Mouse (Mus musculus) B cell, adult 2 months (primary cell): Measurements from ENCODE around the gene Fbxl2.
"Not testable (repeated sequence)": the region's sequence is repeated elsewhere in the genome, so short reads cannot be mapped to it uniquely, and the experiment has no call there.

Source experiments
- DNase-seq, 2 experiments: peaks; one replicate each; pipeline ENCODE4 v3.0.0; 2022

The Fbxl2 gene

DNA sequence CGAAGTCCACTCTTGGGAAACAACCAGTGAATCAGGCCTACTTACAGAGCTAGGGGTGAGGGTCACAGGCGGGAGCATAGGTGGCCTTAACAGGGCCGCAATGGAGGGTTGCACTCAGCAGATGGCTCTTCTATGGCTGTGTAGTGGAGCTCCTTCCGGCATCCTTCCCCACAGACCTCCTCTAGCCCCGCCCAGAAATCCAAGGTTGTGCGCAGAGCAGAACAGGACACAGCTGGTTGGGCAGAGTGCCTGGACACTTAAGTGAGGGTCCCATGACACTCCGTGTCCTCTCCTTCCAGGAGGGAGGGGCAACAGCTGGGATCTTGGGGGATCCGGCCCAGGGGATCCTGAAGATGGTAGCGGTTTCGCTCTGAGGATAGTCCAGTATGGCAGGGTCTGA, at the start of gene Fbxl2:
Gene Fbxl2 (minus strand): TSS at position 164 of the 400 bp plus-strand sequence.
- DNase-seq, result no peak

DNA sequence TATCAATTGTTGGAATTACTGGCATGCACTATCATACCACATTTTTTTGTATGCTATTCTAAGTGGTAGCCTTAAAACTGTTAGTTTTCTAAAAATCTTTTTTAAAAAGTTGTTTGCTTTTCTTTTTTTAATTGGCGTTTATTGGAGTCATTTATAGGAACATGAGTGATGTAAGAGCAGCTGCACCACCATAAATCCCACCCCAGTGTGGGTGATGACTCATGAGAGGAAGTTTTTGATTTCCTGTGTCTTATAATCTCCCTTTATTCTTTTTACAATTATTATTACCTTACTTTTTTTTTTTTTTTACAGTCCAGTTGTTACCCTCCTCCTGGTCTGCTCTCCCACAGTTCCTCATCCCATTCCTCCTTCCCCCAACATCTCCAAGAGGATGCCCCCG, 48.9 kb upstream of the Fbxl2 start:
- no peak for DNase-seq

DNA sequence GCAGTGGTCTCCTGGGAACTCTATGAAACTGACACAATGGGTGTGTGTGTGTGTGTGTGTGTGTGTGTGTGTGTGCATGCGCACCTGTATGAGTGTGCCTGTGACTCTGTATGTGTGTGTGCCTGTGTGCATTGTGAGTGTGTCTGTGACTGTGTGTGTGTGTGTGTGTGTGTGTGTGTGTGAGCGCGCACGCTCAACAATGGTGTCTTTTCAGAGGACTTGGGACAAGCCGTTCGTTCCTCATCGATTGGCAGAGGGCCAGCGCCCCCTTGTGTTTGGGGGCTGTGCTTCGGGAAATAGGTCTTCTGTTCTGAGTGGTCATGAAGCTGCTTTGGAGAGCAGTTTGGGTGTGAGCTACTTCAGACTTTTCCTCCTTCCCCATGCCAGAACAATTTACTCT, 46.2 kb upstream of the Fbxl2 start:
- DNase-seq, result not testable (repeated sequence)

DNA sequence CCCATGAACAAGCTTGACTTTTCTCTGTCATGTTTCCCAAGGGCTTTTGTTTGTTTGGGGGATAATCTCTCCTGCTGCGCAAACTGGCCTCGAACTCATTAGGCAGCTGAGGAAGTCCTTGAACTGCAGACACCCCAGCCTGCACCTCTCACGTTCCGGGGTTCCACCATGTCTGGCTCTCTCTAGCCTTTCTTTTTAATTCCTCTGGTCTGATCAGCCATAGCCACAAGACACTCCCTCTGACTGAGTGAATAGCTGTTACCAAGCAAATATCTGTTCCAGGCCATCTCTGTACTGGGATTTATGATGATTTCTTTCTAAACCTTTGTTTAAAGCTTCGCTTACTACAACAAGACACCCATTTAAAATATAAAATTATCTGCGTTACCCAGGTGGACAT, 42.9 kb upstream of the Fbxl2 start:
- DNase-seq, result not testable (repeated sequence)

DNA sequence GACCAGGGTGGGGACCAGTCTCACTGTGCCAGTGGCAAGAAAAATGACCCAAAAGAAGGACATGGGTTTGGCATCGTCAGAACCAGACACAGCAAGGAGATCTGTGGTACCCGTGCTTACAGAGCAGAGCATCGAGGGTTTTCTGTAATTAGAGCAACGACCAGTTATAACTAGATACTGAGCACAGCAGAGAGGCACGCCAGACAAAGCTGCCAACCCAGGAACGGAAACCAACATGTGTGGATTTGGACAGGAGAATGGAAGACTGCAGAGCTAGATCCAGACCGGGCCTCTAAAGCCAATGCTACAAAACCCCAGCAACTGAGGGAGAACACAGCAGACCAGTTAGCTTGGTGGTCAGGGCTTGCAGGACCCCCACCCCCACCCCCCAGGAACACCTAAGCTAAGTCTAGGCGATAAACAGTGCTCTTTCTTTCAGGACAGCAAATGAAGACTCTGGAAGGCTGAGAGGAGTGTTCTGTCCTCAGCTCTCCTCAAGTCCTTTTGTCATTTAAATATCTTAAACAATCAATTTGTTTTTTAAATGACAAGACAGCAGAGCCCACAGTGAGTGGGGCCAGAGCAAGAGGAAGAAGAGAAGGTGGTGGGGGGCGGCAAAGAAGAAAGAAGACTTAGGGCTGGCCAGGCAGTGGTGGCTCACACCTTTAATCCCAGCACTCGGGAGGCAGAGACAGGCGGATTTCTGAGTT, 41.3 kb upstream of the Fbxl2 start:
- DNase-seq, result no peak

DNA sequence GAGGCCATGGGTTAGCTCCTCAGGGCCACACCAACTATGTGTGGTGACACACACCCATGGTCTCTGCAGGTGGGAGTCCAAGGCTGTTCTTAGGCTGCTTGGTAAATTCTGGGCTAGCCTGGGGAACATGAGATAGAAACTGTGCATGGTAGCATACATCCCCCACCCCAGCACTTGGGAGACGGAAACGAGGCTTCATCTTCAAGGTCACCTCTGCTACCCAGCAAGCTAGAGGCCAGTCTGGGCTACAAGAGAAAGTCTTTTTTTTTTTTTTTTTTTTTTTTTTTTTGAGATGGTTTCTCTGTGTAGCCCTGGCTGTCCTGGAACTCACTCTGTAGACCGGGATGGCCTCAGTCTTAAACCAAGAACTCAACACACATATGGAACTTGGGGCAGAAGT, 40.4 kb upstream of the Fbxl2 start:
- DNase-seq, result no peak

DNA sequence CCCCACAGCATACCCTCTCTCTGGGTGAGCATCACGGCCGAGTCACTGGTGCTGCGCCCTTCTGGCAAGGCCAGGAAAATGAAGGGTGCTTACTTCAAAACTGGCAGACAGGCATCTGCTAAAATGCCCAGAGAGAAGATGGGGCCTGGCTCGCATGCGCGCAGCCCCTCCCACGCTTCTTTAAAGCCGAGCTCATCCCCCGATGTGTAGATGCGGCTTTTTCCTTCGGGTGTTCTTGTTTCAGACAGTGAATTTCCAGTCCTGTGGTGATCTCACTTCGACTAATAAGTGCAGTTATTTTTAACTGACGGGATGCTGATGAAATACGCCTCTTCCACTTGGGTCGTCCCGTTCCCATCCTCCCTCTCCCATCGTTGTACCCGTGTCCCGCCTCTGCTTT, 27.7 kb upstream of the Fbxl2 start:
- no peak for DNase-seq

DNA sequence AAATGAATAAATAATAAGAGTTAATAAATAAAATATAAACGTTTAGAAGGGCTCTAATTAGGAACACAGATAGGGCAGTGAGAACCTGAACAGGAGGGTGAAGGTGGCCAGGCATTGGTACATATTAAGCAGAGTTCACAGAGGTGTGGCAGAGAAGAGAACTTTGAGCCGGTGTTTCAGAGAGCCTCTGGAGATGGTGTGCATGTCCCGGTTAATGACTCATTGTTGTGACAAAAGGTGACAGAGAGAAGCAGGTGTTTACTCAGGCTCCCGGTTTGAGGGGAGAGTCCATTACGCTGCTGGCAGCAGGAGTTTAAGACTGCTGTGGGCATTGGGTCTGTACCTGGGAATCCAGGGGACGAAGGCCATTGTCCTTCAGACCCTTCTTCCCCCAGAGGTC, 23.4 kb upstream of the Fbxl2 start:
- no peak for DNase-seq

DNA sequence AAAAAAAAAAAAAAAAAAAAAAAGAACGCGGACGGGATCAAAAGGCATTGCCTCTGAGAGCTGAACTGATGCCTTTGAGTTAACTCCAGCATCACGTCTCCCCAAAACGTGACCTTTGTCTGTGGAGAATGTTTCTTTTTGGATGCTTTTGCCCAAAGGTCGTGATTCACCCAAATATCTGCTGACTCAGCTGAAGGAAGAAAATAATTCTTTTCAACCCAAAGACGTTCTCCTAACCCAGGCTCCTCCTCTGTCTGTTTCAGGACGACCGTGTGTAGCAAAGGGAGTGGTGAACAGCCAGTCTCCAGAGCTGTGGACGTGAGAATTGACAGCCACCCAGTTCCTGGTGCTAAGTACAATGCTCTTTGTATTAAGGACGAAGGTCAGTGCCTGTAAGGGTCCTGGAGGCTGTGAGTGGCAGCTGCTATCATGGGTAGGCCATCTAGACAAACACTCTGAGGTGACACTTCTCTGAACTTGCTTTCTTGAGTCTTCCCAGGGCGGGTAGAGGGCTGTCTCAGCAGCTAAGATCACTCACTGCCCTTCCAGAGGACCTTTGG, 22.6 kb upstream of the Fbxl2 start:
- DNase-seq, result no peak

DNA sequence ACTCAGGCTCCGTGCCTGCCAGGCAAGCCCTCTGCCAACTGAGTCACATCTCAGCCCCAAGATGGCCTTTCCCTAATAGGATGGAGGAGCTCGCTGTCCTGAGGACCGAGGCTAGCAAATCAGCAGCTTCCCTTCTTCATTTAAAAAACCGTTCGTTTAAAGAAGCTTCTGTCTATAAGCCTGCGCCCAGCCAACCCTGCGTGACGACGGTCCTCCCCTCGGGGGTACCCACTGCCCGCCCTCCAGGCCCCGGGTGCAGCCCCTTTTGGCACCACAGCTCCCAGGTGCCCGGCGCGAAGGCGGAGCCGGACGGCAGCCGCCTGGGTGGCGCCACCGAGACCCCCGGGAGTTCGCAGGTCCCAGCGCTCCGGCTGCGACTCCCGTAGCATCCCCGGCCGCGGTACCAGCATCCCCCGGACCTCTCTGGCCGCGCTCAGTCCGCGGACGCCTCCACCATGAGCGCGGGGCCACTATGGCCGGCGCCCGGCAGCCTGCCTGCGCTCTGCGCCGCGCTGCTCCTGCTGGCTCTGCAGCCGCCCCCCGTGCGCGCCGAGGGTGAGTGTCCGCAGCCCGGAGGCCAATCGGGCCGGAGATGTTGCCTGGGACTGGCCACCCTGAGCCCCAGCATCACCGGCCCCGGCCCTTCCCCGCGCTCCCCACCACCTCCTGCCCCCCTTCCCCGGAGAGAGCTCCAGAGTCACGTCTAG, 11.3 kb upstream of the Fbxl2 start, which contains the start of gene Susd5:
Gene Susd5 (plus strand): TSS at position 51 of the 707 bp plus-strand sequence.
- no peak for DNase-seq

DNA sequence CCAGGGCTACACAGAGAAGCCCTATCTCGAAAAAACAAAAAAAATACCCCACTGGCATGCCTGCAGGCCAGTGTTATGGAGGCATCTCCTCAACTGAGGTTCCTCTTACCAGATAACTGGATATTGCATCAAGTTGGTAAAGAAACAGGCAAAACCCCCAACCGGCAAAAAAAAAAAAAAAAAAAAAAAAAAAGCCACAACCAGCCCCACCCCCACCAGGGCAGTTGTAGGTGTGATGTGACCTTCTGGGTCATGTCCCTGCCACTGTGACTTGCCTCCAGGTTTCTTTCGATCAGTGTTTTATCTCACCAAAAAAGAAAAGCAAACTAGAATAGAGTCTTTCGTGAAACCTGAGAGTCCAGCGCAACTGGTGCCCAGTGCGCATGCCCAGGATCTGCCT, 6.9 kb upstream of the Fbxl2 start:
- no peak for DNase-seq

DNA sequence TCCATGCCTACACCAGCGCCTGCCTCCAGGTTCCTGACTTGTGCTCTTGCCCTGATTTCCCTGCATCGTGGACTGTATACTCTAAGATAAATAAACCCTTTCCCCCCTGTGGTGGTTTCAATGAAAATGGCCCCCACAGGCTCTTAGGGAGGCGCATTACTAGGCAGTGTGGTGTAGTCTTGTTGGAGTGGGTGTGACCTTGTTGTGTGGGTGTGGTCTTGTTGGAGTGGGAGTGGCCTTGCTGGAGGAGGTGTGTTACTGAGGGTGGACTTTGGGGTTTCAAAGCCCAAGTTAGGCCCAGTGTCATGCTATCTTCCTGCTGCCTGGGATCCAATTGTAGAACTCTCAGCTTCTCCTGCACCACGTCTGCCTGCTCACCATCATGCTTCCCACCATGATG, 6.0 kb upstream of the Fbxl2 start:
- DNase-seq, result no peak

DNA sequence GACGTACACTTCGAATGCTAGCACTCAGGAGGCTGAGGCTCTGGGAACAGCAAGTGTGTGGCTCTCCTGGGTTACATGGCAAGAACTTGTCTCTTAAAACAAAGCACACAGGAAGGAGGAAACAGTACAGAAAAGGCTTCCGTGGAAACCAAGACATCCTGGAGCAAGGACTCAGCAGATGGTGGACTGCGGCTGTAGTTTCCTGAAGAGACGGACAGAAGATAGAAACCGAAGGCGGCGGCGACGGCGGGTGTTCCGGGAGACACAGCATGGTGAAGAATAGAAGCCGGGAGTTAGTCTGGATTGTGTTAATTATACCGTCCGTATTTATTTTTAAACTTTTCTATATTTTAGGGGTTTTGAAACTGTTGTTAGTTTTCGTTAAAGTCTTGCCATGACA, 4.8 kb upstream of the Fbxl2 start:
- DNase-seq, result no peak

DNA sequence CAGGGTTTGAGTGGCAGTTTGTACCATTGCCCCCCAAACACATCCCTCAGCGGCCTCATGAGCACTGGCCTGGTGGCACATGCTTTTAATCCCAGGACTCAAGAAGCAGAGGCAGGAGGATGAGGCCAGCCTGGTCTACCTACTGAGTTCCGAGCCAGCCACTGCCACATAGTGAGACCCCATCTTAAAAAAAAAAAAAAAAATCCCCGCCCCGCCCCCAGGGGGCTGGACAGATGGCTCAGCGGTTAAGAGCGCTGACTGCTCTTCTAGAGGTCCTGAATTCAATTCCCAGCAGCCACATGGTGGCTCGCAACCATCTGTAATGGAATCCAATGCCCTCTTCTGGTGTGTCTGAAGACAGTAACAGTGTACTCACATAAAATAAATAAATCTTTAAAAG, 4.1 kb upstream of the Fbxl2 start:
- no peak for DNase-seq

DNA sequence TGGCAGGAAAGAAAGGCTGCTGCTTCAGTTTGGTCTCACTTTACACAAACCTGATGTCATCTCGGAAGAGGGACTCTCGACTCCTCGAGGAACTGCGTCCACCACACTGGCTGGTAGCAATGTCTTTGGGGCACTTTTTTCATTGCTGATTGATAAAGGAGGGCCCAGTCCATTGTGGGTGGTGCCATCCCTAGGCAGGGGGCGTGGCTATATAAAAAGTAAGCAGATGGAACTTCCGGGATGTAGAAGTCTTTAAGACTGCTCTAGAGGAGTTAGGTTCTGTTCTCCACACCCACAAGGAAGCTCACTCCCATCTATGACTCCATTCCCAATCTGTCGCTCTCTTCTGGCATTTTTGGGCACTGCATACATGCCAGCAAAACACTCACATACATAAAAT, 685 bp upstream of the Fbxl2 start:
- DNase-seq, result no peak

DNA sequence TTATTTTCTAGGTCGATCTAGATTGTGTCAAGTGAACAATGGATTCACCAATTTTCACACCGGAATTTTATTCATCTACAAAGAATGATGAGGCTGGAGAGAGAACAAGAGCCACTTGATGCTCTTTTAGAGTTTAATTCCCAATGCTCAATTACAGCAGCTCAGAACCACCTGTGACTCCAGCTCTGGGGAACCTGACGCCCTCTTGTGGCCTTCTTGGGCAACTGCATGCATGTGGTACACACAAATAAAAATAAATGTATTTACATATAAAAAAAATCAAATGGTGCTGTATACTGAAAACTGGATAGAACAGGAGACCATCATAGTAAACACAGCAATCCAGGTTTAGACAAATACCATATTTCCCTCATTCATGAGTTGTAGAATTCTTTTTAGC, 1.5 kb downstream of the Fbxl2 start:
- peak; percentile 15 to 26 for DNase-seq

DNA sequence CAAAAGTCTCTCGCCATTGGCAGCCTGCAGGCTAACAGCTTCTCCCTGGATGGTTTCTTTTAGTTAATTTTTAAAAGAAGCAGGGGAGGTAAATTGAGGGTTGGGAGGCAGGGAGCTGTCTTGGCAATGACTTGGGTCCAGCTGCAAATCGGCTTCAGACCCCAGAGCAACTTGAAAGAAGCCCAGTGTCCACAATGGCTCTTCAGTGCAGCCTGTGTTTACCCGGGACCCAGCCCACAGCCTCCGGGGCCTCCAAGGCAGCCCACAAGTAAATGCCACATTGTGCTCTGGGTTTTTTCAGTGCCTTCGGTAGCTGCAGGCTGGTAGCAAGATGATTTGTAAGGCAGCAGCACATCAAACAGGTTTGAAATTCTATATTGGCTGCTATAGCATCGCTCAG, 3.5 kb downstream of the Fbxl2 start:
- DNase-seq, result no peak

DNA sequence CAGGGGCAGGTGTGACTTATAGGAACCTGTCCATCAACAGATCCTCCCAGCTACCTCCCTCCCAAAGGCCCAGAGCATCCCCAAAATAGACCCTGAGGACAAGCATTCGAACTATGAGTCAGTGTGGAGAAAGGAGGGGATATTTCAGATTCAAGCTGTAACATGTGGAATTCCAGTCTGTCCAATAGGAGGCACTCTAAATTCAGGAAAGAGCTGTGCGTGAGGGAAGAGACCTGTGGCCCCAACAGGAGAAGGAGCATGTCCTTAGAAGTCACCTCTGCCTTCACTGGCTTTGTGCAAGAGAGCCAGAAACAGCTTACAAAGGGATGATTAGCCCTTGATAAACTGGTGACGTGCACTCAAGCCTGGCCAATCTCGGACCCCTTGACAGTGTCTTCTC, 5.0 kb downstream of the Fbxl2 start:
- no peak for DNase-seq

DNA sequence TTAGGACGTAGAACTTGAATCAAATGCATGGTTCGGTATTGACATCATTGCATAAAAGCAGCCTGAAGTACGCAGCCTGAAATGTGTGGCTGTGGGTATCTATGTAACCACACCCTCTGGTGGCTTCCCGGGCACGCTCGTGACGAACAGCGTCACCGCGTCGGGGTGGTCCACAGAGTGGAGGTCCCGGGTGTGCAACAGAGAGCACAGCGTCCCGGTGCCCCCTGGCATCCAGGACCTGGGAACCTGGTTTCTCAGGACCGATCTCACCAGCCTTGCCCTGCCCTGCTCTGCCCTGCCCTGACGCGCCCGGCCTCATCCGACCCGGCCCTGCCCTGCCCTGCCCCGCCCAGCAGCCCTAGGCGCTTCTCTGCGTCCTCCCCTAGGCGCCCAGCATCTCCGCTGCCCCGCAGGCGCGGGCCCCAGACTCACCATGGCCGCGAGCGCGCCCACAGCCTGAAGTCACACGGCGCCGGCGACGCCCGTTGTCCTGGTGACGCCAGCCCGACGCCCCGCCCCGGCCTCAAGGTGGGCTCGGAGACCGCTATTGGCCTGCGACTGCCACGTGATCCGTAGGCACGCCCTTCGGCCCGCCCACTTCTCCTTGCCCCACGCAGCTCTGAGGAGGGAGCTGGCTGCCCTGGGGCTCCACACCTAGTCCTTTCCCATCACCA, 19.6 kb downstream of the Fbxl2 start:
- peak; percentile 69 to 77 for DNase-seq

DNA sequence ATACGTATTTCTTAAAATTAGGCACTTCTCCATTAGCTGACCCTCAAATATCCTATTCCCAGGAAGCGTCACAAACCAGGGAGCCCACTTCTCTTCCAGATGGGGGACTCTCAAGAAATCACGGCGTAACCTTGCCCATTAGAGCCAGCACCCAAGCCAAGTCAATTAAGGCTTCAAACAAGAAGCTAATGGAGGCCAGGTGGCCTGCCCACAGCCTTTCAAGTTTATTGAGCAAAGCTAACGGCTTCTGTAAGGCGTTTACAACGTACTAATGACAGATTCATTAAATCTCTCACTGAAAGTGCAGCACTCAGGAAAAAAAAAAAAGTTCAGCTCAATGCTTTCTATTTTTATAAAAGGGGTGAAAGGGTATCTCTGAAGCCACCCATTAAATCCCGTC, 20.1 kb downstream of the Fbxl2 start:
- DNase-seq, result no peak

DNA sequence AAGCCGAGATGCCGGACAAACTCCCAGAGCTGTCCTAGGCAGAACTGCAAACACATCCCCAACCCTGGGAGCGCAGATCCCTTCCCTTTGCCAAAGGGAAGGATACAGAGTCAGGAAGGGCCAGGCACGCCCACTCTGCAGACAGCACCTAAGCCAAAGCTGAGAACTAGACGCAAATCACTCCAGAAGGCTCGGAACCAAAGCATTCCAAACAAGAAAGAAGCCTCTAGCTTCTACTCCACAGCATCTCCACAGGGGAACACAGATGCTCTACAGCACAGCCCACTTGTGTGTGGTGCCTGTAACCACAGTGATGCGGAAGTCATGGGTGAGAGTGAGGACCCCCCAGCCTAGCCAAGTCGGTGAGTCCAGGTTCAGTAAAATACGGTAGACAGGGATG, 20.8 kb downstream of the Fbxl2 start:
- DNase-seq, result no peak

DNA sequence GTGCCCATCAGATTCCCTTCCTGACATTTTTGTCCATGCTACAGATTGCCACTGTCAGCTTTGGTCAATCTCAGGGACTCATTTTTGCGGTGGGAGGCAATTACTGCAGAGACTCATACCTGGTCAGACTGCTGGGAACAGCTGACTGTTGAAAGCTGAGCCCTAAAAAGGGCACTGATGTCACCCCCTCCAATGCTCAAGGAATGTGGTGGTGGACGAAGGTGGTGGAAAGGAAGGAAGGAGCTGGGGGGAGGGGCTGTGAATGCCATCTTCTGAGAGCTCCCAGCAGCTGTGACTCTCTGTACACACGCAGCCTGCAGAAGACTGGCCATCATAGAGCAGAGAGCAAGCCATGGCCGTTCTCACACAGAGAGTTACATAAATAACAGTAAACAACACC, 23.9 kb downstream of the Fbxl2 start:
- DNase-seq, result no peak

DNA sequence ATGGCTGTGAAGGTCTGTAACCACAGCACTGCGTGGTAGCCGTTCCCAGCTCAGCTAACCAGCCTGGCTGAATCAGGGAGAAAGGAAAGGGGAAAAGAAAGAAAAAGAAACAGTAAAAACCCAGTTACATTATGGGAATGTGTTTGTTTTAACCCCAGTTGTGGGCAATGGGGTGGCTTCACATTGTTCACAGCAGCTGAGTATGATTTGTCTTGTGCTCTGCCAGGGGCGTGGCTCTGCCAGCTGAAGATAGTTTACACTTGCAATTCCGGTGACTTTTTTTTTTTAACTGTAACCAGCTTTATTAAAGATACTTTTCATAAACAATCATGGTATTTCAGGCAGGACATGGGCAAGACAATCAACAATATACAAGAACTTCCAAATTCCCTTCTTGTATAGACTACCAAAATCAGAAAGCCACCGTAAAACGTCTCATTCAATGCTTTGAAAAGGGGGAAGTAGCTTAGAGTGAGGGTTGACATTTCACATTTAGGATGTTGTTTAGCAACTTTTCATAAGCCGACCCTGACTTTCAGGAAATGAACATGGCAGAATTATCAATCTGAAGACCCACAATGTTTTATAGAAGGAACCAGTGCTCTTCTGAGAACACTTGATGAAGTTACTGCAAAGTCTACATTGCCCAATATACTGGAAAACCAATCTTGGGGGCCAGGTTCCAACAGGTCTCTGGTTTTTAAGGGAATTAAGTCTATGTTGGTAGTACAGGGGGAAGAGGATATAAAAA, 26.8 kb downstream of the Fbxl2 start:
- no peak for DNase-seq
